Mouse (Mus musculus) stomach, embryonic 14.5 days (tissue): ENCODE results near the gene Atg10. TPM values are rescaled to one million over a fixed set of nuclear protein-coding genes. Genes with fewer than 3 reads are reported as not detected.

Source experiments
- ATAC-seq: fragments of 200-750 bp; cut with Nextera tagmentation; 2 replicates; pipeline ENCODE4 v1.8.0; 2017; ENCODE audit warnings: low read depth, moderate TSS enrichment; ENCODE audit not compliant: insufficient number of reproducible peaks, insufficient read depth, low FRiP score
- H3K27ac ChIP-seq: fragments of 300-500 bp; sonication (generic); 2 replicates; pipeline ENCODE4 v1.5.1; 2014; ENCODE audit warnings: mild to moderate bottlenecking, low read length, moderate library complexity, mixed read lengths
- H3K27me3 ChIP-seq: fragments of 300-500 bp; sonication (generic); 2 replicates; pipeline ENCODE4 v1.6.1; 2014; ENCODE audit warnings: low read length, control low read depth, mixed read lengths; ENCODE audit not compliant: control insufficient read depth, insufficient read depth
- H3K36me3 ChIP-seq: fragments of 300-500 bp; sonication (generic); 2 replicates; pipeline ENCODE4 v1.6.1; 2014; ENCODE audit warnings: mild to moderate bottlenecking, control low read depth, low read length, moderate library complexity, mixed read lengths; ENCODE audit not compliant: control insufficient read depth, insufficient read depth
- H3K4me1 ChIP-seq: fragments of 300-500 bp; sonication (generic); 2 replicates; pipeline ENCODE4 v1.6.1; 2014; ENCODE audit warnings: low read length, control low read depth, mixed read lengths; ENCODE audit not compliant: control insufficient read depth, insufficient read depth
- H3K4me2 ChIP-seq: fragments of 300-500 bp; sonication (generic); replicated peaks from 2 replicates; pipeline ENCODE4 v1.6.1; 2014; ENCODE audit warnings: low read depth, low read length, control low read depth
- H3K4me3 ChIP-seq: fragments of 300-500 bp; sonication (generic); 2 replicates; pipeline ENCODE4 v1.5.1; 2014; ENCODE audit warnings: low read depth, low read length, control low read depth
- H3K9ac ChIP-seq: fragments of 300-500 bp; sonication (generic); replicated peaks from 2 replicates; pipeline ENCODE4 v1.6.1; 2014; ENCODE audit warnings: low read depth, mild to moderate bottlenecking, control low read depth, low read length, moderate library complexity, mixed read lengths
- H3K9me3 ChIP-seq: fragments of 300-500 bp; sonication (generic); 2 replicates; pipeline ENCODE4 v1.6.1; 2016; ENCODE audit warnings: low read depth, low read length, control low read depth; ENCODE audit not compliant: control insufficient read depth
- WGBS: fragments of 180-500 bp; shearing (Covaris S2); extraction: QIAGEN DNeasy Blood & Tissue Kit; methylation state at CpG from one replicate; pipeline ENCODE4 v1.1.7; 2014; 5-methylcytosine and 5-hydroxymethylcytosine counted together
- polyA plus RNA-seq: library from polyadenylated mRNA; unstranded; fragments of >200 nt; fragmentation: Nextera tagmentation; extraction: Ambion mirVana; gene quantifications from 2 replicates; pipeline ENCODE4 v1.2.1, GENCODE M21; 2014

Gene Atg10
- polyA plus RNA-seq, 1 experiment from 2014 or later: 15.0 TPM

- no peaks in the 10 kb centered on the region for H3K4me1 ChIP-seq
- no peak overlapping the region for H3K4me2 ChIP-seq
- WGBS: 17% methylated on average over 7 of the region's 7 CpGs
- no peak overlapping the region for H3K27ac ChIP-seq
- H3K9me3 ChIP-seq: no peaks in the 10 kb centered on the region
- no peak overlapping the region for H3K9ac ChIP-seq
- no peaks in the 10 kb centered on the region for H3K36me3 ChIP-seq
- ATAC-seq: no peak
- no peak overlapping the region for H3K4me3 ChIP-seq
- no peaks in the 10 kb centered on the region for H3K27me3 ChIP-seq
Observed at GRCm38 (mm10) chr13:91129071-91129470, 94.7 kb downstream of the Atg10 start.

DNA sequence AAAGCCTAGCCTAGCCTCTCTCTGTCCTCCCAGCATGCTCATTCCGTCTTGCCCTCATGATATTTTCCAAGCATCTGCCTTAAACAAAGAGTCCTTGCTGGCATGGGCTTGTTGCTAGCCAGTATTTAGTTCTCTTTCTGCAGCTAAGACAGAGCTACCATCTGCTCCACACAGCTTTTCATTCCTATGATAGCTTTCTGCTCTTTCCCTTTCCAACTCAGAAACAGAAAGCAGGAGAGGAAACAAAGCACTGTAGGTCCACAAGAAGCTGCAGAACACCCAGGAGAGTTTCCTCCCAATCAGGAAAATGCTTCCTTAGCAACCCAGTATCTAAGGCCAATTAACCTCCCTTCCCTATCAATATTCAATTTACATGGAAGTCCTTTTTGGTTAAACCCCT, 95.2 kb downstream of the Atg10 start:
- H3K27ac ChIP-seq: no peak overlapping the region
- ATAC-seq: no peak
- 64% methylated on average over 1 of the region's 1 CpGs for WGBS

DNA sequence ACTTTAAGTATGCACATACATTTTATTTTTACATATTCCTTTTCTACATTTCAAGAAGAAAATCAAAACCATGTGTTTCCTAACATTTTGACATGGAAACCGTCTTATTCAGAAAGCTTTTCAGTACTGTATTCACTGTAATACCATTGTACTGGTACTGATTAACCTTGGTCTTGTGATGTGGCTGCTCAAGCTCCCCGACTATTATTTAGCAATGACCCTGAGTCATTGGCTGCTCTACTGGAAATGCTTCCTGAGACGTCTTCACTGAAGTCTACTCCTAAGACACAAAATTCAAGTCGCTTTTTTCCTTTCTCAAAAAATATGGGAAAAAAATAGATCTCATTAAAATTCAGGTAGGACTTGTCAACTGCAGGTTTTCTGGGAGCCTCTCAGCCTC, 105.6 kb downstream of the Atg10 start:
- WGBS: 82% methylated on average over 4 of the region's 4 CpGs
- Histone ChIP-seq H3K4me2 (no peak overlapping the region), H3K4me3 (no peak overlapping the region), H3K9me3 (no peaks in the 10 kb centered on the region), H3K9ac (no peak overlapping the region), H3K27ac (no peak overlapping the region), H3K36me3 (no peaks in the 10 kb centered on the region), H3K27me3 (no peaks in the 10 kb centered on the region), H3K4me1 (no peaks in the 10 kb centered on the region)
- no peak for ATAC-seq

More for the DNA sequence above, 95.2 kb downstream of the Atg10 start:
- no peaks in the 10 kb centered on the region for H3K9me3 ChIP-seq
- H3K4me3 ChIP-seq: no peak overlapping the region
- no peaks in the 10 kb centered on the region for H3K4me1 ChIP-seq
- H3K27me3 ChIP-seq: no peaks in the 10 kb centered on the region
- no peak overlapping the region for H3K4me2 ChIP-seq
- no peaks in the 10 kb centered on the region for H3K36me3 ChIP-seq
- no peak overlapping the region for H3K9ac ChIP-seq

- no peak for ATAC-seq
- no peaks in the 10 kb centered on the region for H3K4me1 ChIP-seq
- WGBS: 93% methylated on average over 3 of the region's 3 CpGs
- no peaks in the 10 kb centered on the region for H3K27me3 ChIP-seq
- no peak overlapping the region for H3K4me2 ChIP-seq
- no peak overlapping the region for H3K27ac ChIP-seq
- no peaks in the 10 kb centered on the region for H3K9me3 ChIP-seq
- H3K4me3 ChIP-seq: no peak overlapping the region
- H3K36me3 ChIP-seq: no peaks in the 10 kb centered on the region
- H3K9ac ChIP-seq: no peak overlapping the region
Observed at GRCm38 (mm10) chr13:91114880-91115279, 108.9 kb downstream of the Atg10 start.

GRCm38 (mm10) chr13:91107308-91107946, 116.3 kb downstream of the Atg10 start:
- Histone ChIP-seq H3K4me3 (no peak overlapping the region), H3K27me3 (no peaks in the 10 kb centered on the region), H3K36me3 (no peaks in the 10 kb centered on the region), H3K4me1 (no peaks in the 10 kb centered on the region), H3K9ac (no peak overlapping the region), H3K4me2 (no peak overlapping the region), H3K9me3 (no peaks in the 10 kb centered on the region), H3K27ac (no peak overlapping the region)
- ATAC-seq: no peak
- WGBS: 90% methylated on average over 9 of the region's 9 CpGs

- Histone ChIP-seq H3K36me3 (no peaks in the 10 kb centered on the region), H3K9ac (no peak overlapping the region), H3K4me2 (no peak overlapping the region), H3K4me3 (no peak overlapping the region), H3K27me3 (no peaks in the 10 kb centered on the region), H3K9me3 (no peaks in the 10 kb centered on the region), H3K27ac (no peak overlapping the region), H3K4me1 (no peaks in the 10 kb centered on the region)
- 90% methylated on average over 3 of the region's 3 CpGs for WGBS
- no peak for ATAC-seq
Observed at GRCm38 (mm10) chr13:91102238-91102637, 121.5 kb downstream of the Atg10 start.

- H3K4me1 ChIP-seq: no peaks in the 10 kb centered on the region
- H3K4me3 ChIP-seq: no peak overlapping the region
- H3K9ac ChIP-seq: no peak overlapping the region
- H3K4me2 ChIP-seq: no peak overlapping the region
- H3K27ac ChIP-seq: no peak overlapping the region
- H3K9me3 ChIP-seq: no peaks in the 10 kb centered on the region
- no peaks in the 10 kb centered on the region for H3K36me3 ChIP-seq
- no peaks in the 10 kb centered on the region for H3K27me3 ChIP-seq
- 68% methylated on average over 5 of the region's 5 CpGs for WGBS
- ATAC-seq: no peak
Observed at GRCm38 (mm10) chr13:91100417-91100816, 123.4 kb downstream of the Atg10 start.

- Histone ChIP-seq H3K9ac (no peak overlapping the region), H3K4me2 (no peak overlapping the region), H3K36me3 (no peaks in the 10 kb centered on the region), H3K9me3 (no peaks in the 10 kb centered on the region), H3K27ac (no peak overlapping the region), H3K4me1 (peaks cover 10% of the 10 kb centered on the region; the same call in 1 of the 2 replicates), H3K27me3 (no peaks in the 10 kb centered on the region), H3K4me3 (no peak overlapping the region)
- ATAC-seq: no peak
- 82% methylated on average over 4 of the region's 4 CpGs for WGBS
Observed at GRCm38 (mm10) chr13:91094851-91095250, 128.9 kb downstream of the Atg10 start.

- no peaks in the 10 kb centered on the region for H3K36me3 ChIP-seq
- H3K27me3 ChIP-seq: no peaks in the 10 kb centered on the region
- ATAC-seq: peak; percentile 31; the same call in 1 of the 2 replicates
- peak overlapping the region; percentile 4; the same call in 1 of the 2 replicates for H3K27ac ChIP-seq
- H3K4me1 ChIP-seq: peaks cover 10% of the 10 kb centered on the region; the same call in 1 of the 2 replicates
- no peak overlapping the region for H3K9ac ChIP-seq
- 39% methylated on average over 7 of the region's 7 CpGs for WGBS
- no peaks in the 10 kb centered on the region for H3K9me3 ChIP-seq
- H3K4me2 ChIP-seq: no peak overlapping the region
- H3K4me3 ChIP-seq: no peak overlapping the region
Observed at GRCm38 (mm10) chr13:91094196-91094595, 129.6 kb downstream of the Atg10 start.
